Mouse (Mus musculus) ES-Bruce4 (cell line): ENCODE data around the gene Ctla4.

Source experiments
- CTCF ChIP-seq: IDR thresholded peaks from one replicate; pipeline ENCODE4 v1.8.1; 2011; ENCODE audit warnings: low read depth, low read length
- EP300 ChIP-seq: IDR thresholded peaks from 2 replicates; pipeline ENCODE4 v1.6.1; 2011; ENCODE audit warnings: low read depth, low read length; ENCODE audit not compliant: insufficient read depth
- POLR2A ChIP-seq: IDR thresholded peaks from one replicate; pipeline ENCODE4 v1.8.1; 2011; ENCODE audit warnings: low read length; ENCODE audit not compliant: insufficient read depth

GRCm38 (mm10) chr1:60839161-60839560 lies 47.6 kb upstream of the Ctla4 start:
- TF ChIP-seq CTCF: no peak
- no peak for TF ChIP-seq POLR2A
- no peak for TF ChIP-seq EP300
